Mouse (Mus musculus) C3H10T1/2 (cell line): ENCODE measurements around the gene Dera. TPM values are rescaled to one million over a fixed set of nuclear protein-coding genes. Genes with fewer than 3 reads are reported as not detected.

Experiments used
- polyA plus RNA-seq, 2 experiments: library from polyadenylated mRNA; unstranded; fragments of >200 nt; fragmentation: generic; extraction: Trizol; gene quantifications; one replicate each; pipeline ENCODE4 v1.2.1; 2012; ENCODE audit warnings: missing spikeins in 2 of 2

Dera gene
- polyA plus RNA-seq, result 10 to 100 TPM in 1 of 2 experiments, 1 to 10 TPM in 1; 7.8 to 23.3 TPM

GRCm38 (mm10) chr6:137754056-137754856 is at the start of gene Dera:
Dera (plus strand) TSS chr6:137754546.

GRCm38 (mm10) chr6:137734846-137735609 is 19.3 kb upstream of the Dera start, which contains the start of gene Strap:
Strap (plus strand) TSS chr6:137735078.

Other genes starting within 250 kb of the Dera start
- gene Eps8, start 99.7 kb upstream of the Dera start, polyA plus RNA-seq, result 10 to 100 TPM in 1 of 2 experiments, 1 to 10 TPM in 1; 4.9 to 16.9 TPM
- 10 to 100 TPM; 17.4 to 45.3 TPM for gene Strap, start 19.5 kb upstream of the Dera start, polyA plus RNA-seq